Mouse (Mus musculus) left cerebral cortex, postnatal 14 days (tissue): Measurements from ENCODE around the gene Plscr3. TPM values are rescaled to one million over a fixed set of nuclear protein-coding genes. Genes with fewer than 3 reads are reported as not detected.
"Not testable (repeated sequence)": the region's sequence is repeated elsewhere in the genome, so short reads cannot be mapped to it uniquely, and the experiment has no call there.

ENCODE experiments used
- DNase-seq, 2 experiments: peaks; one replicate each; pipeline ENCODE4 v3.0.0; 2021 to 2022; ENCODE audit warnings: low spot score in 2 of 2, mixed read lengths in 1 of 2
- intact Hi-C: fragments of 180-260 bp; cut with DNase I; formaldehyde crosslinking; loops from one replicate; pipeline ENCODE4 v1.15.1; 2025
- total RNA-seq, 2 experiments: library from RNA; stranded (reverse); gene quantifications; 2 replicates each; pipeline ENCODE4 v1.2.3; 2021

Gene Plscr3
- total RNA-seq, 2 experiments from 2014 or later, result 19.5 to 22.3 TPM

DNA sequence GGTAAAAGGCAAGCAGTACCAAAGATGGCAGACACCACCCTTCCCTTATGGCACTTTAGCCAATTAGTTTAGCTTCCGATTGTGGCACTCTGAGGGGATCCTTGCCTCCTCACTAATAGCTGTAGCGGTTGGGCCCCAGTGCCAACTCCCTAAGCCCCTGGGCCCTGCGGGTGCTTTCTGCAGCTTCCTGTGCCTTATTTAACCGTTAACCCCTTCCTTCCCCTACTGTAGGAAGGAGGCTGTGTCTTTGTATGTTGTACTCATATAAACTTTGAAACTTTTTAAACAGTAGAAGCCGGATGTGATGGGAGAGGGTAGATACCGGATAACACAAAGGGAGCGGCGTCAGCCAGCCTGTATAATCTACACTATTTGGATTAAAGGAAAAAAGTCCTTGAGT is 4.6 kb downstream of the Plscr3 start:
- no peak for DNase-seq
- intact Hi-C loops, result no loop called here

DNA sequence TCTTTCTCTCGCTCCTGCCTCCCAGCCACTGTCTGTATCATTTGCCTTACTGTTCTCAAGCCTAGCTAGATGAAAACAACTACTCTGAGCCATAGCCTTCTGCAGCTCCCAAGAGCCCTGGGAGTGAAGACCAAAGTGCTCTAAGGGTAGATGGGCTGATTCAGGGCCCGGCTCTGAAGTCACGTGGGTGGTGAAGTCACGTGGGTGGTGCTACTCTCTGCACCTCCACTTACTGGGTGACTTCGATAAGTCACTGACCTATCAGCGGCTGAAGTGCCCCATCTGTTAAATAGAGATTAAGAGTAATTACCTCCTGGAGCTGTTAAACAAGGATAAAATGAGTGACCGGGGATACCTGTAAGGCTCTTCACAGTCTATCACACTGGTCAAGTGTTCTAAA is 7.8 kb downstream of the Plscr3 start:
- DNase-seq, result no peak
- intact Hi-C loops, result no loop called here

DNA sequence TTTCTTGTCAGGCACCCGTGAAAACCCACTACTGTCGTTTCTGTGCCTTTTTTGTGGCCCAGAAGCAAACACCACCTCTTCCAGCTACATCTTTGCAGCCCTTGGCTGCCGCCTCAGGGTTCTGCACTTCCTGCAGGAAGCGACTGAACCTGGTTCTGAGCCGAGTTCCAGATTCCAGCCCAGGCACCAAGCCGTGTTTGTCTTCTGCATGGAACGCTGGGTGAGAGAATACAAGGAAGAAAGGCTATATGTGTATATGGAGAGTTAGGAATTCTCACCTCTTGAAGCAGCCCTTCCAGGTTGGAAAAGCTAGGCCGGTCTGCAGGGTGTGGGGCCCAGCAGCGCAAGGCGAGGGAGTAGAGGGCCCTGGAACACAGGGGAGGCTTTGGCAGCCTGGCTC is 8.5 kb downstream of the Plscr3 start:
- no peak for DNase-seq
- intact Hi-C loops, result no loop called here

DNA sequence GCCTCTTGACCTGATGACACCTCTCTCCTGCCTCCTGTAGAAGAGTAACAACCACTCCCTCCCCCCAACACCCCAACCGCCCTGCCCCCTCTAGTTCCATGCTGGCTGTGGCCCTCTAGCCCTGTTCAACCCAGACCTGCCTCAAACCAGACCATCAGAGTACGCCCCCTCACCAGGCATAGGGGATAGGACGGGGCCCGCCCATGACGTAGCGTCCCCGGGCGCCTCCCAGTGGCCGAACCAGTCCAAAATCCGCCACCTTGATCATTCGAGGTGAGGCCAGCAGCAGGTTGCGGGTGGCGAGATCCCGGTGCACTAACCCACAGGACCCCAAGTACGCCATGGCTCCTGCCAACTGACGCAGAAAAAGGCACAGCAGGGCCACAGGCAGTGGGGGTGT is 9.2 kb downstream of the Plscr3 start:
- no peak for DNase-seq
- intact Hi-C loops, result no loop called here

DNA sequence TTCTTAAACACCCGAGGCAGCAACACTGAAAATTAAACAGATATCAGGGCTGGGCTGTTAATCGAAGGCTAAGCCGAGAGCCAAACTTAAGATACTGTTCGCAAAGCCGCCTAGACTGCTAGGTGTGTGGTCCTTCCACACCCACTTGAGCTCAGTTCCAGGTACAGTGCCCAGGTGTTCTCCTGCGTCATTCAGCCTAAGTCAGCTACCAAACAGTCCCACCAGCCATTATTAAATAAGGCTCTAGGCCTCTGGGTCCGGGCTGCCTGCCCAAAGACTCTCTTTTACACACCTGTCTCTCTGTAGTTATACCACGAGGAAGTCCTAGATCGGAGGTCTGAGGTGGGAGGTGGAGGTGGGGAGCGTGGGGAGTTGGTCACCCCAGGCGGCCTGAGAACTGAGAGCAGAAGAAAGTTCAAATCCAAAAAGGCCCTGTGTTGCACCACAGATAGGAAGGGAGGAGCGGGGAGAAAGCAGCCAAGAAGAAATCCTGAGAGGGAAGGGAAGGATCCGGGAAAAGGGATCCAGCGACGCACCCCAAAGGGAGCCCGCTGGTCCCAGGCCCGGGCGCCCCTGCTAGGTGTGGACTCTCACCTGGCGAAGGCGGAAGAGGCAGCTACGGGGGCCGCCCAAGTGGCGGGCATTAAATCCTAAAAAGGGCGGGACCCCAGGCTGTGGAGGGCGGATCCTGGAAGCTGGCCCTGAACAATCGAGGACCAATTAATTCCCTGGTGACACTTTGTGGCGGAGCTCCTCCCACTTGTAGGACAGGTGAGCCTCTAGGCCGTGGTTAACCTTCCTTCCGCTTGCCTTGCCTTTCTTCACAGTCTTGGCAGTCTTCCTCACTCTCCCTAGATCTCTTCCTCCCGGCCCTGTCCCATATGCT is 12.2 kb downstream of the Plscr3 start, which contains the start of gene Tnk1:
TSS of gene Tnk1 (minus strand) at position 618 of the 886 bp plus-strand sequence.
- intact Hi-C loops, result no loop called here

DNA sequence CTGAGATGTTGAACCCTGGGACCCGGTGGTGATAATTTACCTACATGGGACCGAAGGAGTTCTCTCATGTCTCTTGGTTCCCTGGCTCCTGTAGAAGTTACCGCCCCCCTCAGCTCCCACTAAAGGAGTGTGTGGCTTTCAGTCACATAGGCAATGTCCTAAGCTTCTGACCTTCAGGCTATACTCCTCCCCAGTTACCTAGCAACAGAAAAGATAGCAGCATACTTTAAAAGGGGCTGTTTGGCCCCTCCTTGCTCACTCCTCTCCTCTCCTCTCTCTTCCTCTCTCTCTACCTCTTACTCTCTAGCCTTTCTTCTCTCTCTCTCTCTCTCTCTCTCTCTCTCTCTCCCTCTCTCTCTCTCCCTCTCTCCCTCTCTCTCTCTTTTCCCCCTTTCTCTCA is 17.6 kb downstream of the Plscr3 start:
- intact Hi-C loops, DNase-seq: not testable (repeated sequence)

More for the DNA sequence above, 12.2 kb downstream of the Plscr3 start, which contains the start of gene Tnk1:
- no peak for DNase-seq

DNA sequence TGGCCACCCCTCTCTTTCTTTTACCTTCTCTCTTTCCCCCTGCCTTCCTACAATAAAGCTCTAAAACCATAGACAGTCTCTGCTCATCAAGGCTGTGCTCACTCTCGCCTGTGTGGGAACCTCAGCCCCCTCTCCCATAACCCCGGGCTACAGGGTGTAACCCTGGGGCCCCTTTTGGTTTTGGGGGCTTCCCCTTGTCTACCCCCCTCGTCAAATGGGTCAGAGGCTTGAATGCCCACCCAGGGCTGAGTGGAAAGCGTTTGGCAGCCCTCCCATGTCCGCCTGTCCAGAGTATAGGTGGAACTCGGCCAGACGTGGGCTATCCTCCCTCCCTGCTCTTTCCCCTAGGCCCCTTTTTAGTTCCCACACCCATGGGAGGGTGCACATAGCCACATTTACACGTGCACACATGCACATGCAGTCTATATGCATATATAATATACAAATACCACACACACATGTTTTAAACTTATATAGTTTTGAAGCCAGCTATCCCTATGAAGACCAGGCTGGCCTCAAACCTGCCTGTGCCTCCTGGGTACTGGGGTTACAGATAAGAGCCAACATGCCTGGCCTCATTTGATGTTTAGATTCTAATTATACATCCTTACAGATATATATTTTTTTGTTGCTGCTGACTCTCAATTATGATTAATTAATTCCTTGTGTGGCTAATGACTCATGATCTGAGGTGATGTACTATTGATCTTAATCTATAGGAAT is 18.1 kb downstream of the Plscr3 start:
- no peak for DNase-seq
- intact Hi-C loops, result no loop called here

DNA sequence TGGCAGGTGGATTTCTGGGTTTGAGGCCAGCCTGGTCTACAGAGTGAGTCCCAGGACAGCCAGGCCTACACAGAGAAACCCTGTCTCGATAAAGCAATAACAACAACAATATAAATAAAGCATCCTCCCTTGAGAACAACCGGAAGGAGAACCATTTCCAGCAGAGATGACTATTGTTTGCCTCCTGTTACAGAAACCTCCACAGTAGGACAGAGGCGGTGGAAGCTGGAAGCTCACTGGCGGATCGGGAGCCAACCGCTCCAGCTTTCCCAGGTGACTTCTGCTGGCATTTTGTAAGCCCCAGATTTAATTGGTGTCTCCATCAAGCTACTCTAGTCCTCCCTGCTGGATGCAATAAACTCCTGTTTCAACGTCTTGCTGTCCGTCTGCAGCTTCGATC is 19.4 kb downstream of the Plscr3 start:
- intact Hi-C loops, result no loop called here
- no peak for DNase-seq

DNA sequence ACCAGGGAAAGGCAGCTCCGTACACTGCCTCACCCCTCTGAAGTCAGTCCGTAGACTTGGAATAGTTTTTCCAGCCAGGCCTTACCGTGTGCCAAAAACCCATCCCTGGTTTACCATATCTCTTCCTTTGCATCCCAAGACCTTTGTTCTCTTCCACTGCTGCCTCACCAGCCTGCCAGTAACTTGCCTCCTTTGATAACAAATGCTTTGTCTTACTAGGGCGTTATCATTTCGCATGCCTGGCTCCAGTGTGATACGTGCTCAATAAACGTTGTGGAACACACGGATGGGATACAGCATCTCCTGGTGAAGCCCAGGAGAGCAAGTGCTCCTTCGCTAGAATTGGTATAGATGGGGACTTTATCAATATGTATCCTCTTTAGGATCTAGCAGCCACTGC is 21.2 kb downstream of the Plscr3 start:
- intact Hi-C loops, result no loop called here
- DNase-seq, result no peak

DNA sequence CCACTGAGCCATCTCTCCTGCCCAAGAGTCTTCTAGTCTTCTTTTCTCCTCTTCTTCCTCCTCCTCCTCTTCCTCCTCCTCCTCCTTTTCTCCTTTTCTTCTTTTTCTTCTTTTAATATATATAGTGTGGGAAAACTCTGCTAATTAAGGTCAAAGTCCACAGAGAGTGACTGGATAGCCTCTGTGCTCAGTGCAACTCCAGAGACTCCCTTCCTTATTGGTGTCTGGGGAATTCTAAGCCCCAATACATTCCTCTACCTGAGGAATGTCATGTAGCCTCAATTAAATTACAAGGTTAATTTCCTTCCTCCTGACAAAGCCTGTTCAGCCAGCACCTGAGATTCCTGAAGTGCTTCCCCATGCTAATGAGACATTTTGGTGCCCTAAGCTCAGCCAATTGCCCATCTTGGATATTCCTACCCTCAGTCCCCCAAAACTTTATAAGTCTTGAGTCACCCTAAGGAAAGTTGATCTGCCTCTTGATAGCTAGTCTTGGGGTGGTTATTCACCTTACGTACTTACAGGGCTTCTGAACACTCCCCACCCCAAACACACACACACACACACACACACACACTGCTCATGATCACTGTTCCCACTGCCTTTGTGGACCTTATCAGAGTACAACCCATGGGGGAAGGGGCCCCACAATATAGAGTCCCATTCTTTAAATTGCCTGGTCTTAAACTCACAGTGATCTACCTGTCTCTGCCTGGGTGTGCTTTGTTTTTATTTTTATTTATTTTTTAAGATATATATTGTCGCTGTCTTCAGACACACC is 24.3 kb downstream of the Plscr3 start:
- intact Hi-C loops, result loop anchor here (10.0 kb wide), 1 partner anchor 186 kb away; the partner anchor contains the start of genes Senp3 and Tnfsf13

DNA sequence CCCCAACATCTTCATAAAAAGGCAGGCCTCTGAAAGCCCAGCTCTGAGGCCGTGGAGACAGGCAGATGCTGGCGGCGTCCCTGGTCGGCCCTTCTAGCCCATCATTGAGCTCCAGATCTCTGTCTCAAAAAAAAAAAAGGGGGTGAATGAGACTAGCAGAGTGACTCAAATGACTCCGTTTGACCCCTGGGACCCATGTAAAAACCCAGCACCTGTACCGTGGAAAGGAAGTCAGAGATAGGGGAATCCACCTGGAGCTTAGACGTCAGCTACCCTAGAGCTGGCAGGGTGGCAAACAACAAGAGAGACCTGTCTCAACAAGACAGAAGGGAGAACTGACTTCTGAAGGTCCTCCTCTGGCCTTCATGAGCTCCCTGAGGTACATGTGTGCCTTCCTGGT is 25.6 kb downstream of the Plscr3 start:
- DNase-seq, result no peak
- intact Hi-C loops, result loop anchor here (10.0 kb wide), 1 partner anchor 187 kb away; the partner anchor contains the start of genes Senp3 and Tnfsf13

More for the DNA sequence above, 24.3 kb downstream of the Plscr3 start:
- DNase-seq, result no peak

DNA sequence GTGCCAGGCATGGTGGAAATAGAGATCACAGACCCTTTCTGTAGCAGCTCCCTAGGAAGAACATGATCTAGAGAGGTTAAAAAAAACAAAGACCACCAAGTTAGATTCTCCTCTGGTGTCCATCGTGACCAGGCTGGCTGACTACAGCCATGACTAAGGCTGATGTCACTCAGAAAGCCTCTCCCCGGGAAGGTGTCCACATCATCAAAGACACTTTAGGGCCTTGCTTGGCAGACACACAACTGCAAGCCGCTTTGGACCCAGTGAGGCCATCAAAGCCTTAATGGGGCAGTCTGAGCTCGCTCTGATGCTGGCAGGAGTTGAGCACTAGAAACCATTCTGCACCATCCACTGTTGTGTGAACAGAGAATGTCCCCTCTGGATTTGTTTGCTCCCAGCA is 26.3 kb downstream of the Plscr3 start:
- no peak for DNase-seq
- intact Hi-C loops, result loop anchor here (10.0 kb wide), 1 partner anchor 188 kb away; the partner anchor contains the start of genes Senp3 and Tnfsf13

DNA sequence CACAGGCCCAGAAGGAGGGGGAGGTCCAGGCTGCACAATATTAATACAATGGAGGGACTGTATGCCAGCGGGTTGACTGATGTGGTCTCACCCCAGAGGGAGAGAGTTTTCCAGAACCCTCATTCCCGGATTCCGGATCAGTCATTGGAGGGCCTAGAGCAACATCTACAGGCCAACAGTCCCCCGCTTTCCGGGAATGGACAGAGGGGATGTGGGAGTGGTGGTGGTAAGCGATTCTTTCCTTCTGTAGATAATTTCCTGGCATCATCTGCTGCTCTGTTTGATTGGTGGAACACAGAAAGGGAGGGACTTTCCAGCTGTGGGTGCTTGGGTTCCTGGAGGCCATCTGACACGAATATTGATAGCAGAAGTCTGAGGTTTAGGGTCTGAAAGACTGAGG is 30.0 kb downstream of the Plscr3 start:
- intact Hi-C loops, result loop anchor here (5.0 to 10.0 kb wide), 2 partner anchors 74 to 191 kb away; partner anchors contain the start of genes Fgf11, Senp3 and Tnfsf13
- DNase-seq, result peak in 1 of 2 experiments; percentile 32

DNA sequence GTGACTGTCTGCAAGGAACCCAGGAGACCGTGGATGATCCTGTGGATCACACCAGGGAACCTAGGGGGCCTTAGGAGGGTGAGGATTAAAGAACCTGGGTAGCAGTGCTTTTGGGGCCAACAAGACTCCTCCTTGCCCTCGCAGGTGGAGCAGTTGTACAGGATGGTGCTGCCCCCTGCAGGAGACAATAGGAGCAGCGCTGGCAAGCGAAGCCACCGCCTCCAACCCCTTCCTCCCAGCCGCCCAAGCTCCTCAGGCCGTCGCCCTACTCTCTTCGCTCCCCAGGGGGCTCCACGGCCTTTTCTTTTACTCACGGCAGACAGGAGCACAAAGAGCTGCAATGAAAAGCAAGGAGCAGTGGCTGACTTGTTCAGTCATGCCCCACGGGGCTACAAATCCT is 30.7 kb downstream of the Plscr3 start:
- DNase-seq, result peak; percentile 75 to 84
- intact Hi-C loops, result loop anchor here (5.0 to 10.0 kb wide), 2 partner anchors 75 to 192 kb away; partner anchors contain the start of genes Fgf11, Senp3 and Tnfsf13

DNA sequence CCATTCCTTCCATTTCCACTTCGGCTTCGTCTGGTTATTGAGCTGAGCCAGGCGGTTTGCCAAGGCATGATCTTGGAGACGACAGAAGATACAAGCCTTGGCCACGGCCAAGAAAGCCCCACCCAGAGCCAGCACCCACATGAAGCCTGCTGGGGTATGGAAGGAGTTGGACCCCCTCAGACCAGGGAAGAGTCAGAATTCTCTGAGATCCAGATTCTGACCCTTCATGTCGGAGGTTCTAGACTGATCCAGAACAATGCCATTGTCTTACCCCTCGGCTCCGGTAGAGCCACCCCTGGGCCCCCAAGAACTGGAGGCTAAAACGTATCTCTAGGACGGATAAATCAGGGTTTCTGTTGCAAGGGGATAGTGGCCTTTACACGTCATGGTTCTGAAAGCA is 31.7 kb downstream of the Plscr3 start, which contains the start of gene Tmem95:
TSS of gene Tmem95 (minus strand) at position 141 of the 400 bp plus-strand sequence.
- intact Hi-C loops, result loop anchor here (5.0 to 10.0 kb wide), 2 partner anchors 76 to 193 kb away; partner anchors contain the start of genes Fgf11, Senp3 and Tnfsf13
- DNase-seq, result no peak

DNA sequence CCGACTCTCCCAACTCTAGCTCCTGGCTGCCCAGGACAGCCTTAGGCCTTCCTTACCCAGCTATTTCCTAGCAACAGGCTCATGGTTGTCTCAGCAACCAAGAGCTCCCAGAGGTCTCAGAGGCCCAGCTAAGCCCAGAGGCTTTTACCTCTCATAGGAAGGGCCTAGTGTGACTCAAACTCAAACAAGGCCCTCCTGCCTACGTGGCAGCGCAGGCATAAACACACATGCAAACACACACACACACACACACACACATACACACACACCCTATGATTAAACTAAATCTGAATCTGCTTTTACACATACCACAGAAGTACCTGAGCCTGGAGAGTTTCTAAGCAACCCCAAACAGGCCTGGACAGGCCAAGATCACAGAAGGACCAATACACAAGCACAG is 32.2 kb downstream of the Plscr3 start:
- no peak for DNase-seq
- intact Hi-C loops, result loop anchor here (5.0 to 10.0 kb wide), 2 partner anchors 76 to 194 kb away; partner anchors contain the start of genes Fgf11, Senp3 and Tnfsf13

DNA sequence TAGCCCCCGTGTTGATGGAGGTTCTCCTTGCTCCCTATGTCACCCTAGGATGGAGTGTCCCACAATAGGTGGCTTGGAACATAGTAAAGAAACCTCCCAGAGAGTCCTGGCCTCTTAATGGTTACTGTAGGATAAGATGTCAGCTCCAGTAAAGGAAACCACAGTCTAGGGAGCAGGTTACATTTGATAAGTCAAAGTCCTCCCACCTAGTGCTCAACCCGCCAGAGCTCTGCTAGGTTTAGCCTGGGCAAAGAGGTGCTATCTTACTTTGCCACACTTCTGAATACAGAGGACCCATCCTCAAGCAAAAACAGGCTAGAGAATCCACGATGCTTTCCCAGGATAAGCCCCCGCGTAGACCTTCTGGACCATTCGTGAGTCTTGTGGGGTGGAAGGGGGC is 32.8 kb downstream of the Plscr3 start:
- DNase-seq, result no peak
- intact Hi-C loops, result loop anchor here (5.0 to 10.0 kb wide), 2 partner anchors 77 to 194 kb away; partner anchors contain the start of genes Fgf11, Senp3 and Tnfsf13

DNA sequence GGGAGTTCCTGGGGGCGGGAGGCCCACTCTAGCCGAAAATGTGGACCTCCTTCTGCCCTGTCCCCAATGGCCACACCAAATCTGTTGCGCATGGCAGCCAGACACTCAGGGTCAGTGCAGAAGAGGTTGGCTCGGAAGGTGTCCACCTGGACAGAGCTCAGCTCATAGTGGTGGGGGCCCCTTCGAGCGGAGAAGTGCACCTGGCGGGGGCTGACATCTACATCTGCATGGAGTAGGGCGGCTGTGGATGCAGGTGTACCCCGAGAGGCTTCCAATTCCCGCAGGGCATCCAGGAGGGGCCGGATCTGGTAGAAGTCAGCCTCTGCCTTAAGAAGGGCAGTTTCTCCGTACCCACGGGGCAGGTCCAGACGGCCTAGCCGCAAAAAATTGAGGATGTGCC is 33.5 kb downstream of the Plscr3 start:
- intact Hi-C loops, result loop anchor here (5.0 to 10.0 kb wide), 2 partner anchors 77 to 195 kb away; partner anchors contain the start of genes Fgf11, Senp3 and Tnfsf13

DNA sequence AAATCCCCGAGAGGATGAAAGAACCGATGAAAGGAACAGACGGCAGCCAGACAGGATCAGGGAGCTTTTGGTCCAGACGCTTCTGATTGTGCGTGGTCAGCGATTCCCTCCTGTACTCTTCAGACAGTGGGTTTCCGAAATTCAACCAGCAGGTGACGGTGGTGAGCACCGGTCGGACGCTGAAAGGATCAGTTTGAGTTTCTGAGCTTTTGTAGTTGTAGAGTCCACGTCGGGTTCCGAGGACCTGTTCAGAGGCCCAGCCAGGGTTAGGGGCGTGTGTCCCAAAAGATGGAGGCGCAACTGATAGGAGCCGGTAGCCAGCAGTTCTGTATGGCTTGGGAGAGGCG is 34.3 kb downstream of the Plscr3 start:
- peak; percentile 48 to 55 for DNase-seq
- intact Hi-C loops, result no loop called here

More for the DNA sequence above, 33.5 kb downstream of the Plscr3 start:
- DNase-seq, result no peak
